Mouse (Mus musculus) heart, adult 2 months (tissue): ENCODE measurements around the gene Krt9.

Experiments
- CTCF ChIP-seq: fragments of 200-600 bp; IDR thresholded peaks from 2 replicates; pipeline ENCODE4 v1.8.1; 2022; ENCODE audit warnings: antibody characterized with exemption, mild to moderate bottlenecking, moderate library complexity
- EP300 ChIP-seq: fragments of 200-500 bp; IDR thresholded peaks from 2 replicates; pipeline ENCODE4 v1.6.1; 2011; ENCODE audit warnings: low read depth, low read length, control low read depth; ENCODE audit not compliant: insufficient read depth
- POLR2A ChIP-seq: fragments of 200-500 bp; IDR thresholded peaks from 2 replicates; pipeline ENCODE4 v1.6.1; 2011; ENCODE audit warnings: mild to moderate bottlenecking, low read depth, low read length, control low read depth; ENCODE audit not compliant: insufficient read depth

DNA sequence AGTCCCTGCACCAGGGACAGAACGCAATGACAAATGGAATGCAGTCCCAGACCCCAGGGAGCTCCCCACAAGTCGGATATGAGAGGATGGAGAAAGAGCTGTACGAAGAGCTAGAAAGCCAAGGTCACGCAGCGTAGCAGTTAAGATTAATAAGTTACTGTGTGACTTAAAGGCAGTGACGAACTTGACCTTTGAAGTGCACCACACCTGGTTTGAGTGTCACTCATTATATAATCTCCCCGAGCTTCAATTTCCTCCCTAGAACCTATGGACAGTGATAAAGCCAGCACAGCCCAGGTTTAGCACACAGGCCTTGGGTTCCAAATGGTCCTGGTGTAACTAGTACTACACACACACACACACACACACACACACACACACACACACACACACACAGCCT lies 28.7 kb downstream of the Krt9 start:
- TF ChIP-seq EP300 (no peak), POLR2A (no peak), CTCF (no peak)
